Mouse (Mus musculus) small intestine, adult 2 months (tissue): ENCODE measurements around the gene Aldh9a1. TPM values are rescaled to one million over a fixed set of nuclear protein-coding genes. Genes with fewer than 3 reads are reported as not detected.

Experiments used
- H3K27ac ChIP-seq: fragments of 200-500 bp; 2 replicates; pipeline ENCODE4 v1.5.1; 2012; ENCODE audit warnings: low read depth, low read length, control low read depth, inconsistent platforms; ENCODE audit not compliant: insufficient read depth
- H3K27me3 ChIP-seq: fragments of 200-500 bp; 2 replicates; pipeline ENCODE4 v1.6.1; 2012; ENCODE audit warnings: mild to moderate bottlenecking, moderate library complexity, low read length, inconsistent platforms; ENCODE audit not compliant: control insufficient read depth, insufficient read depth
- H3K36me3 ChIP-seq: fragments of 200-500 bp; 2 replicates; pipeline ENCODE4 v1.6.1; 2012; ENCODE audit warnings: mild to moderate bottlenecking, low read length, control low read depth, inconsistent platforms; ENCODE audit not compliant: control insufficient read depth, insufficient read depth
- H3K4me1 ChIP-seq: fragments of 200-500 bp; 2 replicates; pipeline ENCODE4 v1.6.1; 2012; ENCODE audit warnings: low read length, inconsistent platforms, mixed read lengths; ENCODE audit not compliant: control insufficient read depth, insufficient read depth, insufficient read length
- H3K4me3 ChIP-seq: fragments of 200-500 bp; 2 replicates; pipeline ENCODE4 v1.5.1; 2012; ENCODE audit warnings: low read depth, mild to moderate bottlenecking, control low read depth, inconsistent platforms, low read length, moderate library complexity
- CTCF ChIP-seq: fragments of 200-500 bp; IDR thresholded peaks from 2 replicates; pipeline ENCODE4 v1.5.1; 2012; ENCODE audit warnings: low read depth, mild to moderate bottlenecking, control low read depth, inconsistent platforms, low read length, moderate library complexity, mixed read lengths; ENCODE audit not compliant: insufficient replicate concordance, insufficient read length; ENCODE audit errors: extremely low read depth
- POLR2A ChIP-seq: fragments of 200-500 bp; IDR thresholded peaks from 2 replicates; pipeline ENCODE4 v1.6.1; 2012; ENCODE audit warnings: low read depth, mild to moderate bottlenecking, control low read depth, inconsistent platforms, low read length, moderate library complexity
- WGBS: fragments of 180-500 bp; shearing (Covaris S2); methylation state at CpG from one replicate; pipeline ENCODE4 v1.1.7; 2018; 5-methylcytosine and 5-hydroxymethylcytosine counted together
- polyA plus RNA-seq: library from polyadenylated mRNA; depleted of rRNA; stranded (reverse); fragments of >200 nt; gene quantifications from 2 replicates; pipeline ENCODE4 v1.2.3, GENCODE M21; 2012; rRNA removed

Aldh9a1 gene
- polyA plus RNA-seq: 33.8 and 112 TPM in 2 replicates

DNA sequence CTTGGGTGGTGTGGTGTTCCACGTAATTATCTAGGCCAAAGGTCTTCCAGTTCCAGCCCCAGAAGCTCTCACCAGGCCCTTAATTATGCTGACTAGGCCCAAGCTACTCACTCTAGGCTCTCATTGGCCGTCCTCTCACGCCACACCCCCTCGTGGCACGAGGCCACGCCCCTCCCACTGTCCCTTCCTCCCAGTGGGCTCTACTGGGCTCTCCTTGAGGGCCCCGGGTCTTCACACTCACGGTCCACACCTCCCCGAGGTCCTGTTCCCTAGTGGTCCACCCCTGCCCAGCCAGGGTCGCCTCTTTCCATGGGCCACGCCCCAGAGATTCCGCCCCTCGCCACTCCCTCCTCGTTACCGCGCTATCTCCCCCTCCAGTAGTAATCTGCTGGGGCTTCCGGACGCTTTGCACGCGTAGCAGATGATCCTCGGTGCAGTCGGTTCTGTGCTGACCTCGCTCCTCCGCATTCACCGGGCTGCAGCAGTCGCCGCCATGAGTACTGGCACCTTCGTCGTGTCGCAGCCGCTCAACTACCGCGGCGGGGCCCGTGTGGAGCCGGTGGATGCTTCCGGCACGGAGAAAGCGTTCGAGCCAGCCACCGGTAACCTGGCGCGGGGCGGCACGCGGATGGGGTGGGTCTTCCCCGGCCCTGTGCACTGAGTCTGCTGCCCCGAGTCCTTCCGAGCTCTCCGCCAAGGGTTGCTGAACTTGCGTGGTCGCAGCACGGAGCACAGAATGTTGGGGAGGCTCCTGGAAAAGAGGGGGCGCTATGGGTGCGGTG is at the start of gene Aldh9a1:
TSS of gene Aldh9a1 (plus strand) at position 177 of the 782 bp plus-strand sequence.
- TF ChIP-seq POLR2A (peak; percentile 83), CTCF (no peak)
- WGBS: under 1% methylated on average over 55 of the region's 55 CpGs
- H3K36me3 ChIP-seq: peaks cover 12% of the 10 kb centered on the region
- peak within 1 kb of the TSS; percentile 72 for H3K4me3 ChIP-seq
- H3K27ac ChIP-seq: peak within 1 kb of the TSS; percentile 98
- peaks cover 10% of the 10 kb centered on the region for H3K4me1 ChIP-seq
- H3K27me3 ChIP-seq: no peaks in the 10 kb centered on the region

DNA sequence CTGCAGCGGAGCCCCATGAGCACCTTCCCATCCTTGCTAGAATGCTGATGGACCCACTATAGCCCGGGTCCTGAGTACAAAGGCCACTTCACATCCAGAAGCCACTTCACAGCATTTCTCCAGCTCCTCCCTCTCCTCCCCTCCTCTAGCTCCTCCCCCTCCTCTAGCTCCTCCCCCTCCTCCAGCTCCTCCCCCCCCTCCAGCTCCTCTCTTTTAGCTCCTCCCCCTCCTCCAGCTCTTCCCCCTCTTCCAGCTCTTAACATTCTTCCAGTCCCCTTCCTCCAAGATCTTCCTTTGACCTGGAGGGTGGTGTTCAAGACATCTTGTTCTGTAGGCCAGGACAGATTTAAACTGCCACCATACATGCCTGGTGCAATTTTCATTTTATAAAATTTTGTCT is 49.7 kb upstream of the Aldh9a1 start:
- Histone ChIP-seq H3K4me3 (no peak overlapping the region), H3K27ac (no peak overlapping the region), H3K36me3 (no peaks in the 10 kb centered on the region), H3K27me3 (no peaks in the 10 kb centered on the region), H3K4me1 (no peaks in the 10 kb centered on the region)
- 58% methylated on average over 2 of the region's 2 CpGs for WGBS
- TF ChIP-seq CTCF (no peak), POLR2A (no peak)

DNA sequence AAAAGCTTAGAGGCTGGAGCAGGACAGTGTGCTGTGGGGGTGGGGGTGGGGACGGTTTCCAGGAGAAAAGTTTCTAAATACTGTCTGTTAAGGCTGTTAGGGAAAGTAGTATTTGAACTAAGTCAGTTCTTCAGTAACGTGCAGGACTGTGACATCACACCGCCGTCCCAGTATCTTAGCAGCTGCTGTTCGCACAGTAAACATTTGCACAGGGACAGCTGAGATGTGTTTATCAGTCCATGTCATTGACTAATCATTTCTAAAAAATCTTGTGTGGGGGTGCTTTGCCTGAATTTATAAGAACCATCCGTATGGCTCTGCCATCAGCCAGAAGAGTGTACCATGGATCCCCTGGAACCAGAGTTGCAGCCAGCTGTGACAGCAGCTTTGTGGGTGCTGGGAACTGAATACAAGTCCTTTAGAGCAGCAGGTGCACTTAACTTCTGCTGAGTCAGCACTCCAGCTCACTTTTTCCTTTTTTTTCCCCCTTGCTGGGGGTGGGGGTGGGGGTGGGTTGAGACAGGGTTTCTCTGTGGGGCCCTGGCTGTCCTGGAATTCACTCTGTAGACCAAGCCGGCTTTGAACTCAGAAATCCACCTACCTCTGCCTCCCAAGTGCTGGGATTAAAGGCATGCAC is 44.2 kb upstream of the Aldh9a1 start:
- H3K4me3 ChIP-seq: no peak overlapping the region
- H3K4me1 ChIP-seq: peaks cover 4% of the 10 kb centered on the region; the same call in 1 of the 2 replicates
- H3K36me3 ChIP-seq: peaks cover 2% of the 10 kb centered on the region
- no peaks in the 10 kb centered on the region for H3K27me3 ChIP-seq
- TF ChIP-seq CTCF (no peak), POLR2A (no peak)
- no peak overlapping the region for H3K27ac ChIP-seq
- WGBS: 44% methylated on average over 7 of the region's 7 CpGs

DNA sequence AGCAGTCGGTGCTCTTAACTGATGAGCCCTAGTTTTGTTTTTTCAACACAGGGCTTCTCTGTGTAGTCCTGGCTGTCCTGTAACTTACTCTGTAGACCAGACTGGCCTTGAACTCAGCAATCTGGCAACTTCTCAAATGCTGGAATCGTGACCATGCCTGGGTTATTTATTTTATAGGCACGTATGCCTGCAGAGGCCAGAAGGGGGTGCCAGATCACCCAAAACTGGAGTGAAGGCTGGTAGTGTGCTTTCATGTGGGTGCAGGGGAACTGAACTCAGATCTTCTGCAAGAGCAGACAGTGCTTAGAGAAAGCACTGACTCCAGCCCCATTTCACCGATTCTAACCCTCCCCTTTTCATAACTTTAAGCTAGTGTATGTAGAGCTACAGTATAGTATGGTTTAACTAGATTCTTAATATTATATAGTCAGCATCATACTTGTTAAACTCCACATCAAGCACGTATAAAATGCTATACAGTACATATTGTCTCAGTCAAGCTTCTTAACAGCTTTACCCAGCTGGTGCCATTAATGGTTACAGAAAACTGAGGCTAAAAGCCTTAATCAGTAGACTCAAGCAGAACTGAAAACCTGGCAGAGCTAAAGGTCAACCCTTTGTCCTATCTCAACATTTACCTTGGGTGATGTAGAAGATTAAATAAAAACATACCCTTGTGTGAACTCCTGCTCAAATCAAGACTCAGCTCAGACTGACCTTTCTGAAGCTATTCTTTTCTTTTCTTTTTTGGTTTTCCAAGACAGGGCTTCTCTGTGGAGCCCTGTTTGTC is 43.1 kb upstream of the Aldh9a1 start:
- no peaks in the 10 kb centered on the region for H3K27me3 ChIP-seq
- no peak overlapping the region for H3K4me3 ChIP-seq
- no peak overlapping the region for H3K27ac ChIP-seq
- peaks cover 4% of the 10 kb centered on the region; the same call in 1 of the 2 replicates for H3K4me1 ChIP-seq
- TF ChIP-seq POLR2A (no peak), CTCF (peak; percentile 59; the same call in 1 of the 2 replicates)
- WGBS: 37% methylated on average over 5 of the region's 5 CpGs
- H3K36me3 ChIP-seq: peaks cover 5% of the 10 kb centered on the region

DNA sequence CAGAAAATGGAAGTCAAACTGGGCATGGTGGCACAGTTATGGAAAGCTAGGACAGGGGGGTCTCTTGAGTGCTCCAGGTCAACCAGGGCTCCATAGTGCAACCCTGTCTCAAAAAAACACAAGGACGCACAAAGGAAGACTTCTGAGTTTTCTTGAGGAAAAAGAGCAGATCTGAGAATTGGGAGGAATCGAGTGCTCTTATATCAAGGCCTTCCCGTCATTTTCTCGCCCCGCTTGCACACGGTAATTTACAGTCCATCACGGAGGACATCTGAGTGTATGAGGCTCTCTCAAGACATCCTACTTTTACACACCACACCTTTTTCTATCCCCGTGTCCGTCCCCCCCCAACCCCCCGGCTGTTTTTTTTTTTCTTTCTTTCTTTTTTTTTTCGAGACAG is 42.1 kb upstream of the Aldh9a1 start:
- Histone ChIP-seq H3K4me3 (peak overlapping the region; percentile 94), H3K27me3 (no peaks in the 10 kb centered on the region), H3K27ac (no peak overlapping the region), H3K4me1 (peaks cover 4% of the 10 kb centered on the region; the same call in 1 of the 2 replicates), H3K36me3 (peaks cover 7% of the 10 kb centered on the region)
- no peak for TF ChIP-seq CTCF
- no peak for TF ChIP-seq POLR2A
- 25% methylated on average over 11 of the region's 11 CpGs for whole genome bisulfite sequencing

DNA sequence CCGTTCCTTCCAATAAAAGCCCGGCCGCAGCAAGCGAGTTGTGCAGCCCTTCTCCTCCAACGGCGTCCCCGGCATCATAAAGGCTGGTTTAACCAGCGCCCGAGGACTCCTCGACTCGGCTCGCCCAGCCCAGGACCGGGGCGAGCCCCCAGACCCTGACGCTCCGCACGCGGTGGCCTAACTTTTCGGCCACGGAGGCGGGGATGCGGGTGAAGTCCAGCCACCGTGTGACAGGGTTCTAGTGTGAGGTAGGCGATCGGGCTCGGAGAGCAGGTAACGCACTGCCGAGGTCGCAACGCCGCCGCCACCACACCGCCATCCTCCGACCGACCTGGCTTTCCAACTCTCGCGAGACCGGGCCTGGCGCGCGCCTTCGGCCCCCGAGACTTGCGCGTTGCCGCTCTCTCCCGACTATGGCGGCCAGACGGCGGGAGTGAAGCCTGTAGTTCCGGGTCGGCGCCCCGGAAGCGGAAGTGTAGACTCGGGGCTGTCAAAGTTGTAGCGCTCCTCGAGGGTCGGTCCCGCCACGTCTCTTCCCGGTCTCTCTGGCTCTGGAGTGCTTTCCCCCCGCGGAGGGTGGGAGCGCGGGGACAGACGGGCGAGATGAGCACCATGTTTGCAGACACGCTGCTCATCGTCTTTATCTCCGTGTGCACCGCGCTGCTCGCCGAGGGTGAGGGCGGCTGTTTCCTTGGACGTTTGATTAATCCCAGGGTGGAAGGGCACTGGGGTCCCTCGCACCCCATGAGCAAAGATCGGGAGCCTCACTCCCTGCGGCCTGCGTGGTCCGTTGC is 41.3 kb upstream of the Aldh9a1 start, which contains the start of gene Tmco1:
TSS of gene Tmco1 (plus strand) at position 118 of the 794 bp plus-strand sequence.
- peak within 1 kb of the TSS; percentile 78 for H3K27ac ChIP-seq
- under 1% methylated on average over 82 of the region's 82 CpGs for WGBS
- H3K36me3 ChIP-seq: peaks cover 11% of the 10 kb centered on the region
- no peaks in the 10 kb centered on the region for H3K27me3 ChIP-seq
- peak within 1 kb of the TSS; percentile 94 for H3K4me3 ChIP-seq
- peaks cover 4% of the 10 kb centered on the region; the same call in 1 of the 2 replicates for H3K4me1 ChIP-seq
- peak; percentile 83 for TF ChIP-seq POLR2A
- TF ChIP-seq CTCF: no peak

DNA sequence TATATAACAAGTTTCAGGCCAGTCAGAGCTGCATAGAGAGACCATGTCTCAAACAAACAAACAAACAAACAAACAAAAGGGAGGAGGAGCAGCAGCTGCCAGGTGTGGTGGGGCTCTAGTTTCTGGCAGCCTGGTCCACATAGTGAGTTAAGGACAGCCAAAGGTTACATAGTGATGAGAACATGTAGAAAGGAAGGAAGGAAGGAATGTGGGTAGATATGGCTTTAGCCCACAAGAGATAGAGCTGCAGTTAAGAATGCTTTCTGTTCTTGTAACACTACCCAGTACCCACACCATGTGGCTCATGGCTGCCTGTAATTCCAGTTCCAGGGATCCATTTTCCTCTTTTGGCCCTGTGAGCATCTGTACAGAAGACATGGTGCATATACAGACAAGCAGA is 37.4 kb upstream of the Aldh9a1 start:
- Histone ChIP-seq H3K36me3 (peaks cover 29% of the 10 kb centered on the region), H3K27me3 (no peaks in the 10 kb centered on the region), H3K27ac (no peak overlapping the region), H3K4me1 (peaks cover 4% of the 10 kb centered on the region; the same call in 1 of the 2 replicates), H3K4me3 (no peak overlapping the region)
- no peak for TF ChIP-seq POLR2A
- TF ChIP-seq CTCF: no peak
